18 mouse cellular contexts compared by ENCODE assay signal in genomic region chr1:182878719-182879118, GRCm38 (mm10).
"Had no signal": no experiment of that assay in that cellular context is flagged by ENCODE, and none has a peak within 500 bp of the region (broad histone marks: within the 10 kb centered on the region; RNA-seq: fewer than 3 reads in every experiment).

No protein-coding gene starts in this region.

- DNase-seq: kidney, postnatal 10 days; kidney, postnatal 4 days; lung, embryonic 14.5 days; lung, postnatal 10 days; lung, postnatal 4 days; midbrain, embryonic 14.5 days; right cerebral cortex, adult 18-20 months; right cerebral cortex, postnatal 25 days; thymus, adult 18-20 months; thymus, postnatal 14 days had no signal

- H3K4me1 ChIP-seq: liver, embryonic 15.5 days; midbrain, embryonic 10.5 days had no signal

- H3K9ac ChIP-seq: liver, embryonic 15.5 days; lung, embryonic 14.5 days; neural tube, embryonic 15.5 days had no signal

- H3K4me3 ChIP-seq: layer of hippocampus, adult 2 months; limb, embryonic 10.5 days; liver, embryonic 15.5 days; midbrain, embryonic 10.5 days; myocyte; neural tube, embryonic 15.5 days had no signal

- H3K4me2 ChIP-seq: liver, embryonic 11.5 days; liver, embryonic 15.5 days; lung, embryonic 14.5 days; neural tube, embryonic 15.5 days had no signal

- H3K9me3 ChIP-seq: limb, embryonic 10.5 days; liver, embryonic 15.5 days; midbrain, embryonic 10.5 days; neural tube, embryonic 15.5 days had no signal

- H3K27ac ChIP-seq: layer of hippocampus, adult 2 months; limb, embryonic 10.5 days; liver, embryonic 15.5 days; midbrain, embryonic 10.5 days; neural tube, embryonic 15.5 days; stomach, postnatal 0 days had no signal

- H3K36me3 ChIP-seq: limb, embryonic 10.5 days; liver, embryonic 15.5 days had no signal

- H3K27me3 ChIP-seq: liver, embryonic 15.5 days; neural tube, embryonic 15.5 days had no signal
